Mouse (Mus musculus) ovary, adult 18-20 months (tissue): ENCODE results near the gene Tecpr1.

Experiments
- DNase-seq: peaks from one replicate; pipeline ENCODE4 v3.0.0; 2022; ENCODE audit warnings: low spot score, mixed read lengths

Gene Tecpr1

DNA sequence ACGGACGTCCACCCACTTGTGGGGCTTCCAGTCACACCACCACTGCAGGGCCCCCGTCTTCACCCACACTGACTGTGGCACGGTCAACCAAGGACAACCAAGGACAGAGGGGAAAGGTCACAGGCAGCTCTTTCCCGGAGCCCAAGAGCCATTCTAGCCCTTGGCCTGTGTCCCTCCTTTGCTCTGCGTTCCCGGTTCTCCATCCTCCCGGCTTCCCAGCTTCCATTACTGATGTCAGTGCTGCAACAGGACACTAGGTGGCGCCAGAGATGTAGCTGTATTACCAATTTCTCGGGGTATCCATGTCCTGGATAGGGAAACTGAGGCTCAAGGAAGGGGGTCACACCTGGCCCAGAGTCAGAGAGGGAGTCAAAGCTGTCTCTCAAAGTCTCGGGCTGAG, 15.9 kb downstream of the Tecpr1 start:
- no peak for DNase-seq

DNA sequence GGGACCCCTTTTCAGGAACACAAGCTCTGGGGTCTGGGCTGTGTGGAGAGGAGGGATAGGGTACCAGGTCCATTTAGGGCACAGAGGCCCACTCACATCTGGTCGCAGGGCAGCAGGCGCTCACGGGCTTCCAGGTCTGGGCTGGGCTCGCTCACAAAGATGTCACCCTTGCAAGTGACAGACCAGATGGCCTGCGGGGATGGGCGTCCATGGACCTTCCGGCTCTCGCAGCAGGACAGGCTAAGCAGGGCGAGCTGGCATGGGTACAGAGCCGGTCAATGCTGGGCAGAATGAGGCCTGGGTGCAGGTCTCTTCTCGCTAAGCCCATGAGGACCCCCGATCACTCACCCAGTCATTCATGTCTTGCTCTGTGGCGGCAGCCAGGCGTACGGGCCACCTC, 17.3 kb downstream of the Tecpr1 start:
- no peak for DNase-seq

DNA sequence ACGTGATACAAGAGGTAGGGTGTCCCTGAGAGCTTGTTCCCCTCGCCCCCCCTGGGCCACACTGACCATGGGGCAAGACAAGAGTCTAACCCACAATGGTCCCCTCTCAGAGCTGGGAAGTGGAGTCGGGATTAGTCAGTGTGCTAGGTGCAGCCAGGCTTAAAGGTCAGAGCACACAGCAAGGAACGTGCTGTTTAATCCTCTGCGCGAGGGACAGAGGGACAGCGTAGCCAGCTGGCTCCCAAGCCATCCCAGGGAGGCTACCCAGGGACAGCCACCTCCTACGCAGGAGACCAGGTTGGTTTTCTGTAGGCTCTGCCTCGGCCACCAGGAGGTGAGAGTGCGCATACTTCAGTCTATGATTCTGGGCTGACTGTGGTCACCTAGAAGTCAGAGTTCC, 18.5 kb downstream of the Tecpr1 start:
- no peak for DNase-seq

DNA sequence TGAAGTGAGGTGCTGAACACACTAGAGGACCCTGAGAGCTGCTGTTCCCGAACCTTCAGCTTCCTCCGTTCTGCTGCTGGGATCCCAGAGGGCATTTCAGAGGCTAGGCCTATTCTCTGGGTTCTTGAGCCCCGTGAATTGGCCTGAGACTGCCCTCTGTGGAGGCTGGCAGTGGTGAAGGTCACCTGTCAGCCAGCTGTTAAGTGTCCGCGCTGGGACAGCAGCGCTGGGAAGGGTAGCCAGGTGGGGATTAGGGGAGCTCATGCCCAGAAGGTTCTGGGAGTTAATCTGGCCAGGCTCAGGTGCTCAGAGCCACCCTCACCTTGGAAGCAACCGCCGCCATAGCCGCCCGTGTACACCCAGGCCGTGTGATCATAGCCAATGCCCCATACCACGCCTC, 19.1 kb downstream of the Tecpr1 start:
- no peak for DNase-seq

DNA sequence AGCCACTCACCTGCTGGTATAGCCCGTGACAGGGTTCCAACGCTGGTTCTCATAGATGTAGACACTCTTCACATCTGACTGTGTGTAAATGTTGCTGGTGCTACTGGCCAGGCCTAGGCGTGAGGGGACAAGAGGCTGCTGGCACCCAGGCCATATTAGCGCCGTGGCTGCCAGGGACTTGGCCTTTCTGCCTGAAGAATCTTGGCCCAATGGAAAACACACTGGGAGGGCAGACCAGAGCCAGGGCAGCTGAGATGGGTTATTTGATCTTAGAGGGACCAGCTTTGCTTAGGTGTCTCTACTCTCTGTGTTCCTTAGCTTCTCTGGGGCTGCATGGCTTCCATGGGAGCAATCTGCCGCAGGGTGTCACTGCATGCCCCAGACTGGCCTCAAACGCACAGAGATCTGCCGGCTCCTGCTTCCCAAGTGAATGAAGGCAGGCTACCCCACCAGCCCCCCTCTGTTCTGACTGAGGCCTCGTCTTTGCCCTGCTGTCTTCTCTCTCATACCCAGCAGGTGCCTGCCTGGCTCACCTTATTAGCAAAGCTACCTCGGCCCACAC, 19.9 kb downstream of the Tecpr1 start:
- no peak for DNase-seq

DNA sequence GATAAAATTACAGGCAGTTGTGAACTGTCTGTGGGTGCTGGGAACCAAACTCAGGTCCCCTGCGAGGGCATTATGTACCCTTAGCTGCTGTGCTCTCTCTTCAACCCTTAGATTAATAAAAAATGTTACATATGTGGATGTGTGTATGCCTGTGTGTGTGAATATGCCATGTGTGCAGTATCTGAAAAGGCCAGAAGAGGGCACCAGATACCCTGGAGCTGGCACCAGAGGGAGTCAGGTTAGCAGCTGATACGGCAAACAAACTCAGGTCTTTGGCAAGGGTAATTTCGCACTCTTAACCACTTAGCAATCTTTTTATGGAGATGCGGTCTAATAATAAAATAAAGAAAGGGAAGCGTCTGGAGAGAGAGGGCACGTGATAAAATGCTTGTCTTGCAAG, 21.0 kb downstream of the Tecpr1 start:
- DNase-seq = no peak

DNA sequence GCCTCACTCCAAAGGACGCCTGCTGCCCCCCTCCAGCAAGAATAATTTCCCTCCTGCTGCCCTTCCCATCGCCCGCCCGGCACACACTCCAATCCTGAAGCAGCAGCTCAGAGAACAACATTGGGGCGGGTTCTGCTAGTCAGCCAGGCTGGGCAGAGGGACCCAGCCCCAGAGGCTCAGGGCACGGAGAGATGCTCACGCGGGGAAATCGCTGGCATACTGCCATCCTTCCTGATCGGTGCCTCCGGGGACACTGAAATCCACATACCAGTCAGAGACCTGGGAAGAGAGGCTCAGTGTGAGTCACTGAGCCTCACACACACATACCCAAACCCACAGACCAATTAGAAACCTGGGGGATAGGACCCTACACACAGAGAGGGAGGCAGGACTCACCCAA, 22.8 kb downstream of the Tecpr1 start:
- no peak for DNase-seq

DNA sequence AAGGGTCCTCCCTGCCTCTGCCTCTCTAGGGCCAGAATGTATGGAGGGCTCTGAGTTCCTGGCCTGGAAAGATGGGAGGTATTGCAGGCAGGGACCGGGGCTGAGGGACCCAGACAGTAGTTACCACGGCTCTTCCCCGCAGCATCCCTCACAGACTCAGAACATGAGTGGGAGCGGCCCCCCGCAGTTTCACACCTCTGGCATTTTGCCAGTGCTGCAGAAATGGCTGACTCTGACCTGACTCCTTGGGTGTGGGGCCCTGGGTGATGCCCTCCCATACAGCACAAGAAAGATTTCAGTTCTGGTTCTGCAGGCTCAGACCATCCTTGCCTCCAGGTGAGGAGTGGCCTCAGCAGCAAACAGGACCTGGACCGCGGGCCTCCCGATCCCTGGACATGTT, 27.8 kb downstream of the Tecpr1 start:
- no peak for DNase-seq

DNA sequence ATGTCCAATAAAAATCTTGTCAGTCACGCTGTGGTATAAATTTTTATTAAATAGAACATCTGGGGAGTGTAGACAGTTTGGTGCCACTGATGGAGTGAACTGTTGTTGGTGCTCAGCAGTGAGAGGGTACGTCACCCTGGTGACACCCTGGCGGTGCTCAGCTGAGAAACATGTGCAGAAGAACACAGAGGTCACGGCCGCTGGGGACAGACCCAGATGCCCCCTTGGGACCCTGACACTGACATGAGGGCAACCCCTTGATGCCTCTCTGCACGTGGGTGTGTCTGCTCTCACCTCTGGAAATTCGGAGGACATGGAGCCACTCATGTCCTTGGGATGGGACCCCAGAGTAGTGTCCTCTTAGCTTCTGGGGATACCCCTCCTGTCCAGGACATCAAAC, 29.0 kb downstream of the Tecpr1 start:
- no peak for DNase-seq

DNA sequence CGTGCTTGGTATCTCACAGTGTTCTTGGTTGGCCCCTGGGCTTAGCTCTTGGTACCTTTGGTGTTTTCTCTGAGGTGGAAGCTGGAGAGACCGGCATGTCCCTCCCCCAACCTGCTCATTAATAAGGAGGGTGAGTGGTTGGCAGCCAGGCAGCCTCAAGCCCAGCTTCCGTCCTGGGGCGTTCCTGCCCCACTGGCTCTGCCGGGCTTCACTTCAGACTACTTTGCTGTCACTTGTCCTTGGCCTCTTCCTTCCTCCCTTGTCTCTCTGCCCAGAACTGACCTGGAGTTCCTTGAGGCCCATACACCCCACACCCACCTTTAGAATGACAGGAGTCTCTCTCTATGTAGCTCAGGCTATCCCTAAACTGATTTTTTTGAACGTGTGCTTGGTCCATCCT, 30.7 kb downstream of the Tecpr1 start:
- no peak for DNase-seq

DNA sequence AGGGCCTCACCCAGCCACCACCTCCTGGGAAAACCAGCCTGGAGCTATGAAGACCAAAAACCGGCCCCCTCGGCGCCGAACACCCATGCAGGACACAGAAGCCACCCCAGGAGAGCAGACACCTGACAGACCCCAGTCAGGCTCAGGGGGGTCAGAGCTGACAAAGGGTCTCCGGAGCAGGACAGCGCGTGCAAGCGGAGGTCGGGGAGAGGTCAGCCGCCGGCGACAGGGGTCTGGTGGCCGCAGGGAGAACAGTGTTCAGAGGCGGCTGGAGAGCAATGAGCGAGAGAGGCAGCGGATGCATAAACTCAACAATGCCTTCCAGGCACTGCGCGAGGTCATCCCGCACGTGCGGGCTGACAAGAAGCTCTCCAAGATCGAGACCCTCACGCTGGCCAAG, 32.4 kb downstream of the Tecpr1 start:
- no peak for DNase-seq

DNA sequence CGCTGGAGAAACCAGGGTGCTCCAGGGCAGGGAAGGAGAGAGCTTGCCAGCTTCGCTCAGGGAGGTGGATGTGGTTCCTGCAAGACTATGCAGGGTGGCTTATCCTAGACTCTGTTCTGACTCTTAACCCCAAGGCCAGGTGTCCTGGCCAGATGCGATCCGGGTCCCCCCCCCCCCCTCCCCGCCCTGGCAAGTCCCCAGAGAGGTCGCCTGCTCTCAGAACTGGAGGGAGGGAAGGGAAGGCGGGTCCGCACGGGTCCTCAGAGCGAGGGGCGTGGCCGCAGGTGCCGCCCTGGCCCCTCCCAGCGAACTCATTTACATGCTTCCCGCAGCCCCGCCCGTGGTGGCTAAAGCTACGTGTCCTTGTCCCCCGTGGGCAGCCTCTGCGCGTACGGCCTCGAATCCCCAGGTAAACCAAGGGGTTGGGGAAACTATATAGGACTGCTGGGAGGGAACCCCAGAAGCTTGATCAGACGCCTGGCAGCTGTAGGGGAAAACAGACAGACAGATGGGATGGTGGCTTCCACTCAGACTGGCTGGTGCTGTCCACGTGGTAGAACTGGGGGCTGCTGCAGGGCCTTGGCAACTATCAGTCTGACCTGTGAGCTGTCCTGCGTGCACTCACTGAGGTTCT, 33.3 kb downstream of the Tecpr1 start, which contains the start of gene Bhlha15:
Bhlha15 (plus strand) TSS at position 337 of the 634 bp plus-strand sequence.
- DNase-seq = peak; percentile 55

DNA sequence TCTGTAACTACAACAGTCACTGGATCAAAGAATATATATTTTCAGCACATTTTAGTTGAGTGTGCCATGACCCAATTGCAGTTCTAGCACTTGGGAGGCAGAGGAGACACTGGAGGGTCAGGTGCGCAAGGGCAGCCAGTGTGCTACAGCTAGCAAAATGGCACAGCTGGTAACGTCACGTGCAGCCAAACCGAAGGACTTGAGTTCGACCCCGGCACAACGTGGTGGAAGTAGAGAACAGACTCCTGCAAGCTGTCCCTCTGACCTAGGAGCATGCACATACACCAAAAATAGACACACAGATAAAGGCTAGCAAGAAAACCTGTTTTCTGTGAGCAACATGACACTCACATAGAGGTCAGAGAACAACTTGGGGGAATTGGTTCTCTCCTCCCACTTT, 34.1 kb downstream of the Tecpr1 start:
- no peak for DNase-seq

DNA sequence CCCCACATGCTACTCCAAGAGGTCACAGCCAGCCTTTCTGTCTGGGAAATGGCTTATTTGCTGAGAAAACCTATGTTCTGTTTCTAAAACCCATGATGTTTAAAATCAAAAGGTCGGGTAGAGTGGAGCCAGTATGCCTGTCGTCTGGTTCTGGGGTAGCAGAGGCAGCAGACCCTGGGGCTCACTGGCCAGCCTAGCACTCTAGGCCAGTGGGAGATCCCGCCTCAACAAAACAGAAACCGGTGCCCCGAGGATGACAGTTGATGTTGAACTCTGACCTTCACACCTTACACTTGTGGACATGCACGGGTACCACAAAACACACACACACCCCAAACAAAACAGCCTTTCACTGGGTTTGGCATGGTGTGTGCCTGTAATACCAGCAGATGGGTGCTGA, 35.0 kb downstream of the Tecpr1 start:
- DNase-seq = no peak

DNA sequence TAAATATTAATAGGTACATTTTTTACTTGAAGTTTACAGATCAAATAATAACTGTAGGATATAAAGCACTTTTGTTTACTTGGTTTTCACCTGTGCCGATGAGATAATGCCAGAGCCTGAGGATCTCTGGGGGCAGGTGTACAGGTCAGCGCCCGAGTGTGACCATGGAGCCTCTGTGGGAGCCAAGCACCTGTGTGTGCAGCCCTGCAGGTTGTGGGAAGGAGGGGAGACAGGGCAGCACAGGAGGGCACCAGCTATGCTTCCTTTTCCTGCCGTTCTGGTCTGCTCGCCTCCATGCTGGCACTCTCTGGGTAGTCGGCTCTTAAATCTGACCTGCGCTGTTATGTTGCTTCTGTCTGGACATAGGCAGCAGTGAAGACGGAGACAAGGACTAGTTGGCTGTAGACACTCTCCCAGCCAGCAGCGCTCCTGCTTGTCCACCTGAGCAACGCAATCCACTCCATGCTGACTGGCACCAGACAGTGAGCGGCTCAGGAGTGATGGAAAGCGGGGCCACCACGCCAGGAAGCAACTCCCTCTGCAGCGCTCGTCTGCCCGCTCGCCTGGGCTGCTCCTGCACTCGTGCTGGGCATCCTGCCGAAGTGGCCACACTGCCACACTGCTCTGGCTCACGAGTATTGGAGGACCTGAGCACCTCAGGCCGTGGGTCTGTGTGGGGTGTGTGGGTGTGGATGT, 38.9 kb downstream of the Tecpr1 start:
- DNase-seq = no peak

DNA sequence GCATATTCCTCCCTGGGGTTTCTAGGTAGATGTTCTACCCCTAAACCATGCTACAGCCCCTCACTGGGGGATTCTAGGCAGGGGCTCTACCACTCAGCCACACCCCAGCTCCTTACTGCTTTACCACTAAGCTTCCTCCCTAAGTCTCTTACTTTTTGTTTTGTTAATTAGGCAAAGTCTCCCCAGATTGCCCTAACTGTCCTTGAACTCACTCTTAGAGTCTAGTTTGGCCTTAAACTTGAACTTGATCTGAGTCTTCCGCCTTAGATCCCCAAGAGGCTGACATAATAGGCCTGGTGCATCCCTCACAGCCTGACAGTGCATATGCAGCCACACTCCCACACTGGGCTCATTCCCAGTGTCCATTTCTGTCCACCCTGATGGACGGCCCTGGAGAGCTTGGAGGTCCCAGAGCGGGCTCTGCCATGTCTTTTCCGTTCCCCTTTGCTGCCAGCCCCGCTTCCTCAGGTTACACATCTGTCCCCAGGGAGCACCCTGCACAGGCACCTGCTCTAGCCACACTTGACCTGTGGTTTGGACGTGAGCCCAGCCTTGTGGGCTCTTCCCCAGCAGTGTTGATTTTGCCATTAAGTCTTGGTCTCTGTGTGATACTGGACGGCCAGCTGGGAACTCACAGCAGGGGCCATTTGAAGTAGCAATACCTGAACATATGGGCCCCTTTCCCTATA, 39.6 kb downstream of the Tecpr1 start:
- DNase-seq = no peak

DNA sequence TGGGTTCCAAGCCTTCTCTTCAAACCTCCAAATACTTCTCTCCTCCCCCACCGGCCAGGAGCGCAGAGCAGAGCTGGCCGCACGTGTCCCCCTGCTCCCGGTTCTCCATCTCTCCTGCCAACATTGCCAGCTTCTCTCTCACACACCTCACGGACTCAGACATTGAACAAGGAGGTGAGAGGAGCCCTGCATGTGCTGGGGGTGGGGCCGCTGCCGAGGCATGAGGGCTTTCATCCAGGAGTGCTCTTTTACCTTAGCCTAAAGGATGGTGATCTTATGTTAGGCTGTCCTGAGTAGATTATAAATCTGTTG, 40.2 kb downstream of the Tecpr1 start:
- DNase-seq = no peak

DNA sequence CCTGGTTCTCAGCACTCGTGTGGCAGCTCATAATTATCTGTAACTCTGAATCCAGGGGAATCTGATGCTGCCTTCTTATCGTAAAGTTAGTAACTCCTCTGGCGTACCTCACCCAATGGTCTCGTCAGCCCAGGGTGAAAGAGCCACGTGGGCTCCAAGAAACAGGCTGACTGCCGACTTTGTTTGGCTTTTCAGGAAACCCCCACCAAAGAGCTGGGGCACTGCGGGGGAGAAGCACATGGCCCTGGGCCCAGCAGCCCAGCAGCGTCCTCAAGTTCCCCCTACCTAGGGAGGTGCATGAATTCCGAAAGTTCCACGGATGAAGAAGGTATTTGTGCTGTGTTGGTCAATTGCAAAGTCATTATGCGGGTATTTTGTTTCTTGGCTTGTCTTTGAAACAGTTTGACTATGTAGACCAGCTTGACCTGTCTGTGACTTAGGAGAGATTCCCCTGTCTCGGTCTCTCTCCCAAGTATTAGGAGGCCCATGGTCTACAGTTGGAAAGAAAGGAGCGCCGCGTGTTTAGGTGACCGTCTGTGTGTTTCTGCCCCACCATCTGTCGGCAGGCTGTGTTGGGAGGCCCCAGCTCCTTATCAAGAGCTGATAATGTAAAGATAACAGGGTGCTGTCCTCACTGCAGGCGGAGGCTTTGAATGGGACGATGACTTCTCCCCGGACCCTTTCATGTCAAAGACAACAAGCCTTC, 40.7 kb downstream of the Tecpr1 start:
- no peak for DNase-seq

DNA sequence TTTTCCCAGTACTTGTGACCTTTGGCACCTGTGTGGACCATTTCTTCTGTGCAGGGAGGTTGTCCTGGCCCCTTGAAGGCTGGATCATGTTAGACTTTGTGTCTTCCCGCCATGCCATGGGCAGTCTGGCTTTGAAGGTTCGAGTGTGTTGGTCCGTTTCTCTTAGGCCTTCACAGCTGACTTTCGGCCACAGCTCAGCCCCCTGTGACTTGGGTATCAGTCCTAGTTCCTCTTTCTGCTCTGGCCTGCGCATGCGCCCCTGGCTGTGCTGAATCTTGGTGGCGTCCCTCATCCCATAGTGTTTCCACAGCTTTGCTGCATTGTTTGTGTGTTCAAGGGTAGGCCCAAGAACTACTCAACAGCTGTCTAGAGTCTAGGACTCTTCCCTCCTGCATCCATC, 42.2 kb downstream of the Tecpr1 start:
- no peak for DNase-seq

DNA sequence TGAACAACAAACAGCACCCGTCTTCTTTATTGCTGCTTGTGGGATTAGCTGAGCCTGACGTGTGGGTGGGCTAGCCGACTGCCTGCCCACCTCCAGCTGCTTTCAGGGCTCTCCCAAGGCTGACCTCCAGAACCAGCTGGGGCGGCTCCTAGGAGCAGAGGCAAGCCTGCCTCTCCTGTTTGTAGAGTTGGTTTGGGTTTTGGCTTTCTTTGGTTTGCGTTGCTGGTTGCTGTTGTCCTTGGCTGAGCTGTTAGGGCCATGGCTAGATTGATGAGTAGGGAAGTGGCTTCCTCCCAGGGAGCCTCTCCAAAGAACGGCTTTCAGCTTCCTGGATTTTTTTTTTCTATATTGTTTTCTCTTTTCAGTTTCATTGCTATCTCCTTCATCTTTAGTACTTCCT, 45.2 kb downstream of the Tecpr1 start:
- DNase-seq = no peak

DNA sequence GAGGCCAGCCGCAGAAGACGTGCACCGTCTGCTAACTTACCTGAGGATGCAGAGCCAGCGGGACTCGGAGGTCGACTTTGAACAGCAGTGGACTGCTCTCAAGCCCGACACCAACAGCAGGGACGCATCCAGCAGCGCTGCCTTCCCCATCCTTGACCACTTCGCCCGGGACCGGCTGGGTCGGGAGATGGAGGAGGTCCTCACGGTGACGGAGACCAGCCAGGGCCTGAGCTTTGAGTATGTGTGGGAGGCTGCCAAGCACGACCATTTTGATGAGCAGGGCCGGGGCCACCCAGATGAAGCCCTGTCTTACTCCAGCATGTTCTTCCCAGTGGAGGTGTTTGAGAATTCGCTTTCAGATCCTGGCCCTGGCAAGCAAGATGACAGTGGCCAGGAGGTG, 49.8 kb downstream of the Tecpr1 start:
- DNase-seq = no peak

DNA sequence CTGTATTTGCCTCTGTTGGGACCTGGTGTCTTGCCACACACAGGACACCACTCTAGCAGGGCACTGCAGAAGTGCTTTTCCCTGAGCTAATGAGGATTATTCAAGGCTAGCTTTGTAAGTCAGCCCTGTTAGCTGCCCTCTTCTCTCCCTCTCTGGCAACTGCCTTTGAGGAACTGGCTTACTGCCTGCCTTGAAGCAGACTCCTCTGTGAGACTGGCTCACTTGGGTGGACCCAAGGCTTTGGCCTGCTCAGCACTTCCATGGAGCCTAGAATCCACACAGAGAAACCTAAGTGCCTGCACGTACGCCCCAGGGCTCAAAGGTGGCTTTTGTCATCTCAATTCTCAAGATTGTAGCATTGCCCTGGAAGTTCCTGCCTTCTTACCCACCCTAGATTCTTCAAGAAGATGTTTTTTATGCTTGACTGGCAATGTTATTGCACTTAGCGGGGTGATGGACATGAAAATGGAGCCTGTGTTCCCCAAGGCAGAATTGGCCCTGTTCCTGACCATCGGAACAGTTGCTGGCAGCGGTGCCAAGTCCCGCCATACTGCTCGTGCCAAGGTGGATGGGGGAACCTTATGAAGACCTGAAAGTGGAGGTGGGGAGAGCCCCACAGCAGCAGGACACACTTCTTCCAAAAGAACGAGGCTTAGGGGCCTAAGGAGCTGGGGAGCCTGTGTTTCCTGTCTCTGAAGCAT, 54.0 kb downstream of the Tecpr1 start:
- no peak for DNase-seq
